Mouse (Mus musculus) cortical plate, adult 2 months (tissue): ENCODE measurements at regions not wholly inside any gene's neighbourhood (a gene's known extent, or its start where the extent isn't known, plus 50 kb on each side); places are given as distances from the start of the nearest gene placed in this dataset.

Experiments
- CTCF ChIP-seq: fragments of 200-500 bp; IDR thresholded peaks from 2 replicates; pipeline ENCODE4 v1.5.1; 2011; ENCODE audit warnings: mild to moderate bottlenecking, control low read depth, low read length; ENCODE audit not compliant: insufficient read depth; ENCODE audit errors: extremely low read depth
- POLR2A ChIP-seq: fragments of 200-500 bp; IDR thresholded peaks from 2 replicates; pipeline ENCODE4 v1.6.1; 2011; ENCODE audit warnings: mild to moderate bottlenecking, low read length, control low read depth; ENCODE audit not compliant: insufficient read depth; ENCODE audit errors: extremely low read depth

DNA sequence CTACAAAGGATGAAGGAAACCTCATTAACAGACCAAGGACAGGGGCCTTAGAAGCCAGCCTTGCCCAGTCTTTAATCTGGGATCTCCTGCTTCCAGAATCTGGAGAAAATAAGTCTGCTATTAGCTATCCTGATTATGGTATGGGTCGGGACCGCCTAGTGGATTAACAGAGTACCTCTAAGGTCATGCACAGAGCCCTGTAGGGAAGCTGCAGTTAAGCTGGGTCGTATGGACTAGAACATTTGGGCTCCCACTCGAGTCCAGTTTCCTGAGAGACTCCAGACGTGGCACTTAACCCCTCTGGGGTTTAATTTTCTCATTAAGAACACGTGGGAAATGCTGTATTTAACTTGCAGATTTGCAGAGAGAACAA, 191.5 kb upstream of the Map3k1 start:
- TF ChIP-seq CTCF, result no peak
- TF ChIP-seq POLR2A, result no peak
